Mouse (Mus musculus): ENCODE results near the gene Upp2.

DNA sequence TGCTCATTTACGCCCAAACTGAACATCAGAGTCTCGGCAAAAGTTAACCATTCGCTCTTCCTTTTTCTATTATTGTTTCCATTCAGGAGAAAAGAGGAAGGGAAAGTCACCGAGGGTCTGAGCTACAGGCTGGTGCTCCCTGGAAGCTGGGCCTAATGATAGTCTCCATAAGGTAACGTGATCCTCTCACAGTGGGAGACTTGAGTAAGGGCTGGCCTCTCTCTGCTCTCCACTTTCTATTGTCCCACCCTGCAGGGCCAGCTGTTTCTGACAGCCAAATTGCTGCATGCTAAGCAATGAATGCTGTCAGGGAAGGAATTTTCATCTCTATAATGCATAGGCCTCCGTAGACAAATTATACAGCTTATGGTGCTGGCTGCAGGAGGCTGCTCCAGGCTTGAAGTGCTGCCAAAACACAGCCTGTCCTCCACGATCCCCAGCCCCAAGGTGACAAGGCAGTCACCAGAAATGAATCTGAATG lies 33.5 kb upstream of the Upp2 start:
- no peak for TF ChIP-seq POLR2A (IDR thresholded peaks at IDR 0.05; ENCODE audit: borderline replicate concordance, extremely low read depth, low read depth, low read length)
- no peak for TF ChIP-seq CTCF (IDR thresholded peaks at IDR 0.05; ENCODE audit: insufficient read depth, low read length)
